Mouse (Mus musculus) myocyte (in vitro differentiated cells): ENCODE results near the gene Prss56. TPM values are rescaled to one million over a fixed set of nuclear protein-coding genes. Genes with fewer than 3 reads are reported as not detected.

Experiments
- H3K27me3 ChIP-seq: one replicate; pipeline ENCODE4 v1.6.1; 2011; ENCODE audit not compliant: control insufficient read depth, insufficient read depth, insufficient read length
- H3K36me3 ChIP-seq: one replicate; pipeline ENCODE4 v1.6.1; 2011; ENCODE audit not compliant: control insufficient read depth, insufficient read depth
- H3K4me2 ChIP-seq: one replicate; pipeline ENCODE4 v1.6.1; 2011; ENCODE audit warnings: low read depth, control low read depth
- H3K4me3 ChIP-seq: one replicate; pipeline ENCODE4 v1.5.1; 2011; ENCODE audit warnings: mild to moderate bottlenecking, control low read depth, moderate library complexity
- H3K79me2 ChIP-seq: one replicate; pipeline ENCODE4 v1.6.1; 2011; ENCODE audit not compliant: control insufficient read depth, insufficient read depth
- H3ac ChIP-seq: one replicate; pipeline ENCODE4 v1.6.1; 2011; ENCODE audit not compliant: control insufficient read depth, insufficient read length
- CEBPB ChIP-seq: IDR thresholded peaks from 2 replicates; pipeline ENCODE4 v1.6.1; 2011; ENCODE audit warnings: mild to moderate bottlenecking, moderate library complexity; ENCODE audit not compliant: poor library complexity, insufficient read depth, severe bottlenecking
- E2F4 ChIP-seq: IDR thresholded peaks from one replicate; pipeline ENCODE4 v1.6.1; 2011; ENCODE audit warnings: mild to moderate bottlenecking, control low read depth, moderate library complexity; ENCODE audit not compliant: insufficient read depth
- MAX ChIP-seq: IDR thresholded peaks from one replicate; pipeline ENCODE4 v1.6.1; 2011; ENCODE audit warnings: low read depth, mild to moderate bottlenecking, control low read depth
- MYOD1 ChIP-seq, 3 experiments: IDR thresholded peaks; one replicate each; pipeline ENCODE4 v1.6.1; 2011; ENCODE audit warnings: control low read depth in 2 of 3, low read depth in 2 of 3, mild to moderate bottlenecking in 2 of 3, moderate library complexity in 1 of 3; ENCODE audit not compliant: insufficient read length in 2 of 3, control insufficient read depth in 1 of 3
- MYOG ChIP-seq, 3 experiments: IDR thresholded peaks; one replicate each; pipeline ENCODE4 v1.6.1; 2011; ENCODE audit warnings: control low read depth in 2 of 3, low read depth in 2 of 3, mild to moderate bottlenecking in 2 of 3; ENCODE audit not compliant: insufficient read length in 2 of 3, control insufficient read depth in 1 of 3, insufficient read depth in 1 of 3
- POLR2A ChIP-seq: IDR thresholded peaks from one replicate; pipeline ENCODE4 v1.6.1; 2011; ENCODE audit warnings: low read depth, mild to moderate bottlenecking, control low read depth, moderate library complexity; ENCODE audit not compliant: insufficient read length
- POLR2AphosphoS2 ChIP-seq: IDR thresholded peaks from one replicate; pipeline ENCODE4 v1.6.1; 2011; ENCODE audit warnings: low read depth, control low read depth; ENCODE audit not compliant: insufficient read length
- REST ChIP-seq: IDR thresholded peaks from one replicate; pipeline ENCODE4 v1.6.1; 2011; ENCODE audit warnings: mild to moderate bottlenecking, control low read depth, moderate library complexity; ENCODE audit not compliant: insufficient read depth, insufficient read length
- SRF ChIP-seq: IDR thresholded peaks from one replicate; pipeline ENCODE4 v1.6.1; 2011; ENCODE audit warnings: low read depth; ENCODE audit not compliant: control insufficient read depth, insufficient read length
- TCF12 ChIP-seq: IDR thresholded peaks from one replicate; pipeline ENCODE4 v1.6.1; 2011; ENCODE audit warnings: mild to moderate bottlenecking, control low read depth; ENCODE audit not compliant: poor library complexity, insufficient read depth, severe bottlenecking
- TCF3 ChIP-seq: IDR thresholded peaks from one replicate; pipeline ENCODE4 v1.6.1; 2011; ENCODE audit warnings: low read depth, control low read depth; ENCODE audit not compliant: insufficient read length
- USF1 ChIP-seq: IDR thresholded peaks from one replicate; pipeline ENCODE4 v1.6.1; 2011; ENCODE audit warnings: low read depth, mild to moderate bottlenecking, control low read depth, moderate library complexity
- polyA plus RNA-seq: library from polyadenylated mRNA; unstranded; fragments of >200 nt; fragmentation: generic; extraction: Trizol; gene quantifications from one replicate; pipeline ENCODE4 v1.2.1, GENCODE M21; 2012; ENCODE audit warnings: missing spikeins

The Prss56 gene
- polyA plus RNA-seq, 1 experiment = 0.16 TPM

DNA sequence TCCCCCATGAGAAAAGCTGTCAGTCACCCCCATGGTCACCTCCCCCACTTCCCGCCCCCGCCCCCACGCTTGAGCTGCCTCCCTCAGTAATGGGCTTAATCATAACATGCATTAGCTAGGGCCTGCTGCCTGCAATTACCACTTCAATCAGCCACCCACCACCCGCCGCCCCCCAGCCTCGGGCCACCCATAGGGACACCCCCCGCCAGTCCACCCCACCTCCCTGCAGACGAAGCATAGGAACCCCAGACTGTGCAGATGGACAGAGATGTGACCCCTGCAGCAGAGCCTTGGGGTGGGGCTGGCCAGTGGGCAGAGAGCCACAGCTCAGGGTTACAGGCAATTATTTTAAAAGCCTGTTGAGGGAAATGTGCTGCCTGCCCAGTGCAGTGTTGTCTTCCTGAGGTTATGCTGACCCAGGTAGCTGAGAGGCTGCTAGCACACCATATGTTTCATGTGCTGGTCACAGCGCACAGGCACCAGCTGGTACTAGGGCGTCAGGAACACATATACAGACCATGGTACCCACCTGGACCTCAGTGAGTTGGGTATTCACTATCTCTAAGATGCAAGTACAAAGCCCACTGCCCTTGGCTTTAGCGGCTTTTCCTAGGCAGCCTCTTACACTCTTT lies 18.8 kb upstream of the Prss56 start:
- H3K4me3 ChIP-seq = no peak overlapping the region
- H3ac ChIP-seq = no peak overlapping the region
- no peak overlapping the region for H3K4me2 ChIP-seq
- no peaks in the 10 kb centered on the region for H3K36me3 ChIP-seq
- no peaks in the 10 kb centered on the region for H3K79me2 ChIP-seq
- H3K27me3 ChIP-seq = peaks cover 31% of the 10 kb centered on the region
- no peak for TF ChIP-seq SRF
- TF ChIP-seq MYOD1 (IDR thresholded peaks at IDR 0.05; ENCODE audit: control insufficient read depth in 1 of 3, insufficient read length in 2 of 3, low read depth in 2 of 3) = no peak
- no peak for TF ChIP-seq USF1
- TF ChIP-seq POLR2A = no peak
- TF ChIP-seq MAX = no peak
- no peak for TF ChIP-seq REST
- no peak for TF ChIP-seq TCF3
- no peak for TF ChIP-seq CEBPB
- TF ChIP-seq TCF12 = no peak
- TF ChIP-seq MYOG (IDR thresholded peaks at IDR 0.05; ENCODE audit: control insufficient read depth in 1 of 3, insufficient read depth in 1 of 3, insufficient read length in 2 of 3, low read depth in 2 of 3) = no peak
- no peak for TF ChIP-seq E2F4
- TF ChIP-seq POLR2AphosphoS2 = no peak

DNA sequence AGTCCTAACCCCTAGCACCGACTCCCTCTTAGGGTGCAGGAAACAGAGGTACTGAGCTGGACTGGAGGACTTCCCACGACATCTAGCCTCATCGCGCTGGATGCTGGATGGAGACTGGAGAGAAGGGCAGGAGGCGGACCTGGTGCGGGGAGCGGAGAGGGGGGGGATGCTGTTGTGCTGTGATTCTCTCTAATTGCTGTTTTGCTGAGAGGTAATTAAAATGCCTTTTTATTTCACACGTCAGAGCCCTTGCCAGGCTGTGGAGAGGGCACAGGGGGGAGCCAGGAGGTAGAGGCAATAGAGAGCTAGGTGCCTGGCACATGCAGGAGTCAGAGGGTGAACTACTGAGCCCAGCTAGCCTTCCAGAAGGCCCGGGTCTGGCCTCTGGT lies 18.3 kb upstream of the Prss56 start:
- H3K4me3 ChIP-seq = no peak overlapping the region
- no peak overlapping the region for H3ac ChIP-seq
- no peaks in the 10 kb centered on the region for H3K36me3 ChIP-seq
- H3K4me2 ChIP-seq = no peak overlapping the region
- H3K79me2 ChIP-seq = no peaks in the 10 kb centered on the region
- TF ChIP-seq MAX (no peak), TCF3 (no peak), POLR2AphosphoS2 (no peak), USF1 (no peak), E2F4 (no peak), TCF12 (no peak), POLR2A (no peak), REST (no peak), MYOG (IDR thresholded peaks at IDR 0.05; ENCODE audit: control insufficient read depth in 1 of 3, insufficient read depth in 1 of 3, insufficient read length in 2 of 3, low read depth in 2 of 3) (no peak)
- peaks cover 31% of the 10 kb centered on the region for H3K27me3 ChIP-seq

DNA sequence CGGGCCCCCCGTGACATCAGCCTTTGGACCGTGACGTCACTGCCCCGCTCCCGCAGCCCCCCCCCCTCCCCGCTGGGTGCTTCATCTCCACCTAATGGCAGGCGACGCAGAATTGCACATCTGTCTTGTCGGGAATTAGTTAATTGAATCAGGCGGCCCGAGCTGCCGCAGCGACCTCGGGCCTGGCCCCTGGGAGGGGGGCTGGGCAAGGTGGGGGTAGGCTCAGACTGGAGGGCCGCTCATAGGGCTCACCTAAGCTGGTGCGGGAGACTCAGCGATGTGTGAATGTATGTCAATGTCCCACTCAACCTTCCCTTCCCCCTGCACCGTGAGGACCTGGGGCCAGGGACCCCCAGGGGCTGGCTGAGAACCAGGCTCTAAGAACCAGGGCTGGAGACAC lies 12.7 kb upstream of the Prss56 start:
- H3K79me2 ChIP-seq = no peaks in the 10 kb centered on the region
- no peak overlapping the region for H3ac ChIP-seq
- H3K4me2 ChIP-seq = no peak overlapping the region
- H3K4me3 ChIP-seq = no peak overlapping the region
- no peak for TF ChIP-seq E2F4
- TF ChIP-seq POLR2AphosphoS2 = no peak
- no peak for TF ChIP-seq TCF12
- no peak for TF ChIP-seq MAX
- TF ChIP-seq SRF = no peak
- TF ChIP-seq REST = no peak
- no peak for TF ChIP-seq TCF3
- TF ChIP-seq MYOG (IDR thresholded peaks at IDR 0.05; ENCODE audit: control insufficient read depth in 1 of 3, insufficient read depth in 1 of 3, insufficient read length in 2 of 3, low read depth in 2 of 3) = no peak
- no peak for TF ChIP-seq USF1
- TF ChIP-seq CEBPB = no peak
- TF ChIP-seq MYOD1 (IDR thresholded peaks at IDR 0.05; ENCODE audit: control insufficient read depth in 1 of 3, insufficient read length in 2 of 3, low read depth in 2 of 3) = no peak
- no peaks in the 10 kb centered on the region for H3K36me3 ChIP-seq
- H3K27me3 ChIP-seq = peaks cover 17% of the 10 kb centered on the region

DNA sequence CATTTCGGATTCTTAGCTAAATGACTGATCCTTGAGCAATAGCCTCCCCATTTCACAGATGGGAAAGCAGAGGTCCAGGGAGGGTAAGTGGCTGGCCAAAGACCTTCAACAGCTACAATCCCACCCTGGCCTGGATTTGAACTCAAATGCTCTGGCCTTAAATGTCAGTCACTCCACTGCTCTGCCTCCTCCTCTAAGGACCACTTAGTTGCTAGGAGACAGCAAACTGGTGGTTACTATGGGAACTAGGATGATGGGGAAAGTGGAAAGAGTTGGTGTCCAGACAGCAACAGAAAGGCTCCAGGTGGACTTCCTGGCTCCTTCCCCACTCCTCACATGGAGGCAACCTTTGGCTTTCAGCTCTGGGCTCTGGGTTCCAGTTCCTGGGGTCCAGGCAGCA lies 11.8 kb upstream of the Prss56 start:
- Histone ChIP-seq H3K4me3 (no peak overlapping the region), H3K27me3 (peaks cover 13% of the 10 kb centered on the region), H3K79me2 (no peaks in the 10 kb centered on the region), H3ac (no peak overlapping the region), H3K36me3 (no peaks in the 10 kb centered on the region), H3K4me2 (no peak overlapping the region)
- TF ChIP-seq E2F4 (no peak), MYOD1 (IDR thresholded peaks at IDR 0.05; ENCODE audit: control insufficient read depth in 1 of 3, insufficient read length in 2 of 3, low read depth in 2 of 3) (no peak), MYOG (IDR thresholded peaks at IDR 0.05; ENCODE audit: control insufficient read depth in 1 of 3, insufficient read depth in 1 of 3, insufficient read length in 2 of 3, low read depth in 2 of 3) (no peak), REST (no peak), POLR2A (no peak), TCF12 (no peak), USF1 (no peak), POLR2AphosphoS2 (no peak), MAX (no peak), SRF (no peak), CEBPB (no peak), TCF3 (no peak)

DNA sequence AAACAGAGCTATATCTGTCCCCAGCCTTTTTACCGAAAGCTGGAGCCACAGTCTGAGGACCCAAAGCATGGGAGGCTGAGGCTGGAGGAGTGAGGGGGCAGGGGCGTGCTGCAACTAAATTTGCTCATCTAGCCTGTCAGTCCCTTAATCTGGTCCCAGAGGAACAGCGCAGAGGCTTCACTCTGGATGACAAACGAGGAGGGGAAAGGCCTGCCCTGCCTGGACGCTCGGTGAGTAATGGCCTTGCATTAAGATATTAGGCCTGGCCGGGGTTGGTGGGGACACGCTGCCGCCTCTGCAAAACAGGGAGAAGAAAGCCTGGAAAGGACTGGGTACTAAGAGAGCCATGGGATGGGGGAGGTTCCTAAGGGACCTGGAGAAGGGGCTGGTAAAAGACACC lies 10.8 kb upstream of the Prss56 start:
- Histone ChIP-seq H3ac (no peak overlapping the region), H3K79me2 (no peaks in the 10 kb centered on the region), H3K4me3 (no peak overlapping the region), H3K27me3 (peaks cover 6% of the 10 kb centered on the region), H3K36me3 (no peaks in the 10 kb centered on the region), H3K4me2 (no peak overlapping the region)
- TF ChIP-seq MYOD1 (IDR thresholded peaks at IDR 0.05; ENCODE audit: control insufficient read depth in 1 of 3, insufficient read length in 2 of 3, low read depth in 2 of 3) (no peak), USF1 (no peak), MYOG (IDR thresholded peaks at IDR 0.05; ENCODE audit: control insufficient read depth in 1 of 3, insufficient read depth in 1 of 3, insufficient read length in 2 of 3, low read depth in 2 of 3) (no peak), REST (no peak), TCF12 (no peak), E2F4 (no peak), POLR2AphosphoS2 (no peak), POLR2A (no peak), TCF3 (no peak), CEBPB (no peak), MAX (no peak), SRF (no peak)
